8 mouse cellular contexts compared by ENCODE assay signal in genomic region chr14:25457434-25457957, GRCm38 (mm10). TPM values are rescaled to one million over a fixed set of nuclear protein-coding genes. Genes with fewer than 3 reads are reported as not detected.
DNase-seq lines count a peak whose midpoint lies in the region; ATAC-seq lines count a peak whose summit lies in the region.

No protein-coding gene starts in this region.

- peak; percentile 91 for DNase-seq in CD4-positive, CD25-positive, alpha-beta regulatory T cell, adult 2 months (ENCODE audit: low read depth, low spot score)
- peak; percentile 92 for DNase-seq in brain, embryonic 18.5 days (ENCODE audit: low read depth, low spot score)
- peak; percentile 99 for DNase-seq in heart, postnatal 10 days
- peak; percentile 99 for DNase-seq in kidney, postnatal 4 days
- peak; percentile 99 for DNase-seq in neural tube, embryonic 11.5 days (ENCODE audit: low spot score)

- peak overlapping the region; percentile 100 for H3K9ac ChIP-seq in forebrain, embryonic 13.5 days
- peak overlapping the region; percentile 46; the same call in 1 of the 2 replicates for H3K9ac ChIP-seq in liver, embryonic 15.5 days
- peak overlapping the region; percentile 99 for H3K9ac ChIP-seq in neural tube, embryonic 11.5 days (ENCODE audit: low read length)
- H3K9ac ChIP-seq in stomach, embryonic 16.5 days (ENCODE audit: low read length), result peak overlapping the region; percentile 78

- H3K4me1 ChIP-seq in forebrain, embryonic 13.5 days, result peaks cover 41% of the 10 kb centered on the region
- peaks cover 72% of the 10 kb centered on the region for H3K4me1 ChIP-seq in liver, embryonic 15.5 days (replicated peaks)
- peaks cover 26% of the 10 kb centered on the region for H3K4me1 ChIP-seq in neural tube, embryonic 11.5 days (ENCODE audit: control insufficient read depth, insufficient read depth, low read length)
- peaks cover 31% of the 10 kb centered on the region for H3K4me1 ChIP-seq in stomach, embryonic 16.5 days (ENCODE audit: control insufficient read depth, insufficient read depth, low read length)

- no peaks in the 10 kb centered on the region for H3K27me3 ChIP-seq in forebrain, embryonic 13.5 days
- H3K27me3 ChIP-seq in liver, embryonic 15.5 days, result peaks cover 87% of the 10 kb centered on the region
- H3K27me3 ChIP-seq in neural tube, embryonic 11.5 days (ENCODE audit: control insufficient read depth, insufficient read depth, low read length), result no peaks in the 10 kb centered on the region
- H3K27me3 ChIP-seq in stomach, embryonic 16.5 days (ENCODE audit: control insufficient read depth, insufficient read depth, low read length), result no peaks in the 10 kb centered on the region

- ATAC-seq in forebrain, embryonic 13.5 days, result peak; percentile 83
- peak; percentile 55 for ATAC-seq in liver, embryonic 15.5 days (ENCODE audit: insufficient read depth)
- peak; percentile 82 for ATAC-seq in neural tube, embryonic 11.5 days (ENCODE audit: insufficient read depth, low FRiP score, low TSS enrichment)
- ATAC-seq in stomach, embryonic 16.5 days (ENCODE audit: insufficient read depth, low FRiP score), result peak; percentile 84

- H3K27ac ChIP-seq in forebrain, embryonic 13.5 days, result peak overlapping the region; percentile 99
- peak overlapping the region; percentile 56 for H3K27ac ChIP-seq in liver, embryonic 15.5 days (replicated peaks)
- H3K27ac ChIP-seq in neural tube, embryonic 11.5 days (ENCODE audit: low read depth, low read length), result peak overlapping the region; percentile 98
- H3K27ac ChIP-seq in stomach, embryonic 16.5 days (ENCODE audit: low read length), result peak overlapping the region; percentile 99

- H3K9me3 ChIP-seq in forebrain, embryonic 13.5 days (replicated peaks), result no peaks in the 10 kb centered on the region
- no peaks in the 10 kb centered on the region for H3K9me3 ChIP-seq in liver, embryonic 15.5 days (replicated peaks)
- no peaks in the 10 kb centered on the region for H3K9me3 ChIP-seq in neural tube, embryonic 11.5 days (ENCODE audit: control insufficient read depth, low read length)
- no peaks in the 10 kb centered on the region for H3K9me3 ChIP-seq in stomach, embryonic 16.5 days (replicated peaks; ENCODE audit: control insufficient read depth, low read length)

- peak overlapping the region; percentile 96 for H3K4me3 ChIP-seq in forebrain, embryonic 13.5 days
- H3K4me3 ChIP-seq in liver, embryonic 15.5 days (replicated peaks), result peak overlapping the region; percentile 68
- H3K4me3 ChIP-seq in neural tube, embryonic 11.5 days (ENCODE audit: low read depth, low read length), result peak overlapping the region; percentile 98
- peak overlapping the region; percentile 89 for H3K4me3 ChIP-seq in stomach, embryonic 16.5 days (replicated peaks; ENCODE audit: low read length)

- intact Hi-C loops in heart, postnatal 10 days (cut with DNase I), result loop anchor here (2.0 to 5.0 kb wide), 3 partner anchors 225 to 955 kb away; no protein-coding TSS in a partner anchor

- peak overlapping the region; percentile 94 for H3K4me2 ChIP-seq in forebrain, embryonic 13.5 days
- H3K4me2 ChIP-seq in liver, embryonic 15.5 days, result peak overlapping the region; percentile 95
- H3K4me2 ChIP-seq in neural tube, embryonic 11.5 days (ENCODE audit: low read depth), result peak overlapping the region; percentile 87
- peak overlapping the region; percentile 96 for H3K4me2 ChIP-seq in stomach, embryonic 16.5 days (ENCODE audit: low read depth, low read length)

- no peaks in the 10 kb centered on the region for H3K36me3 ChIP-seq in forebrain, embryonic 13.5 days (ENCODE audit: poor library complexity, severe bottlenecking)
- H3K36me3 ChIP-seq in liver, embryonic 15.5 days (replicated peaks), result no peaks in the 10 kb centered on the region
- no peaks in the 10 kb centered on the region for H3K36me3 ChIP-seq in neural tube, embryonic 11.5 days (ENCODE audit: control insufficient read depth, insufficient read depth, low read length)
- H3K36me3 ChIP-seq in stomach, embryonic 16.5 days (ENCODE audit: control insufficient read depth, insufficient read depth, low read length), result no peaks in the 10 kb centered on the region

- under 1% methylated on average over 47 of the region's 52 CpGs for WGBS in forebrain, embryonic 13.5 days
- WGBS in liver, embryonic 15.5 days (ENCODE audit: insufficient replicate concordance), result under 1% methylated on average over 52 of the region's 52 CpGs
- under 1% methylated on average over 44 of the region's 52 CpGs for WGBS in neural tube, embryonic 11.5 days
- WGBS in stomach, embryonic 16.5 days, result under 1% methylated on average over 52 of the region's 52 CpGs

RNA-seq across cellular contexts. Expression of gene Zmiz1, which starts 1.5 kb away (rescaled TPM):
- 57.2 and 61.3 TPM in 2 replicates for polyA plus RNA-seq in forebrain, embryonic 13.5 days (2015; fragmentation: Nextera tagmentation; extraction: Ambion mirVana)
- total RNA-seq in heart, postnatal 10 days (2021), result 10 to 100 TPM; 70.9 to 72.0 TPM
- 4.3 and 4.9 TPM in 2 replicates for polyA plus RNA-seq in liver, embryonic 15.5 days (2015; fragmentation: Nextera tagmentation; extraction: Ambion mirVana)
- 57.4 and 60.2 TPM in 2 replicates for polyA plus RNA-seq in neural tube, embryonic 11.5 days (2014; fragmentation: Nextera tagmentation; extraction: Ambion mirVana)
- 24.0 and 26.3 TPM in 2 replicates for polyA plus RNA-seq in stomach, embryonic 16.5 days (2015; fragmentation: Nextera tagmentation; extraction: Ambion mirVana)

Comparison
In these comparisons a context has a peak if more than half of its experiments do, and no peak if none do; other contexts are left out.
1. Peak in every context shown above with its lines: DNase-seq, ATAC-seq, H3K4me3 ChIP-seq and H3K27ac ChIP-seq.
2. H3K9ac ChIP-seq: peak in every context shown above with its lines; median percentile 100 in forebrain, embryonic 13.5 days; 99 in neural tube, embryonic 11.5 days; 78 in stomach, embryonic 16.5 days; 46 in liver, embryonic 15.5 days.